Mouse (Mus musculus) monocyte, adult 5-6 weeks (primary cell): Measurements from ENCODE around the gene Inka1. TPM values are rescaled to one million over a fixed set of nuclear protein-coding genes. Genes with fewer than 3 reads are reported as not detected.

Experiments
- ATAC-seq: fragments of 153-309, 156-312 bp; replicated peaks from 2 replicates; pipeline ENCODE4 v1.8.0; 2017; ENCODE audit warnings: mild to moderate bottlenecking; ENCODE audit not compliant: low TSS enrichment, insufficient number of reproducible peaks, severe bottlenecking, poor library complexity, low FRiP score
- total RNA-seq: library from RNA; stranded (forward); fragments of 200-1000, 200-491, 200-594 nt; gene quantifications from 3 replicates; pipeline ENCODE4 v1.2.3, GENCODE M21; 2017

The Inka1 gene
- total RNA-seq, 1 experiment from 2014 or later: 10.5 TPM

DNA sequence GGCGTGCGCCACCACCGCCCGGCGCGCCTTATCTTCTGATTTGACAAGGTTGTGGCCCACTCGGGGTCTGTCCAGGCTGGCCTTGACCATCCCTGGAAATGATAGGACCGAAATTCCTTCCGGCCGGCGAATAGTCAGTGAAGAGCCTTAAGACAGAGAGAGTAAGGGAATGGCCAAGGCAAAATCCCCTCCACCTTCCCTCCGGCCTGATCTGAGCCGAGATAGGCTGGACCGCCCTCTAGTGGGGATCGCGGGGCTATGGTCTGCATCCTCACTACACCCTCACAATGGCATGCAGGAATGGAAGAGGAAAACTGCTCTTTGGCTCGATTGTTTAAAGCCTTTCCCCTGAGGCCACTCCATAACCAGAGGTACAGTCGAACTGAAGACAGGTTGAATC lies 697 bp upstream of the Inka1 start:
- peak; percentile 64 for ATAC-seq

DNA sequence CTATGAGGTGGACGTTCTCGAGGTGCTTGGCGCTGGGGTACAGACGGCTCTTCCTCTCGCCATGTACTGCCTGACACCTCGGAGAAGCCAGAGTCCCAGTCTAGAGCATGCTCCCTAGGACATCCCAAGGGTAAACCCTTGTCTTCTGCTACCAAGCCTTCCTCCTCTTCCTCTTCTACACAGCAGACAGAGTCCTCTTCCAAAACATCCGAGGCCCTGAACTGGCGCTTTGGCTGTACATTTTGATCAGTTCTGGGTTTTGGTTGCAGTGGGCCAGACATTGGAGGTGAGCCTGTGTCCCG lies 974 bp downstream of the Inka1 start:
- no peak for ATAC-seq

DNA sequence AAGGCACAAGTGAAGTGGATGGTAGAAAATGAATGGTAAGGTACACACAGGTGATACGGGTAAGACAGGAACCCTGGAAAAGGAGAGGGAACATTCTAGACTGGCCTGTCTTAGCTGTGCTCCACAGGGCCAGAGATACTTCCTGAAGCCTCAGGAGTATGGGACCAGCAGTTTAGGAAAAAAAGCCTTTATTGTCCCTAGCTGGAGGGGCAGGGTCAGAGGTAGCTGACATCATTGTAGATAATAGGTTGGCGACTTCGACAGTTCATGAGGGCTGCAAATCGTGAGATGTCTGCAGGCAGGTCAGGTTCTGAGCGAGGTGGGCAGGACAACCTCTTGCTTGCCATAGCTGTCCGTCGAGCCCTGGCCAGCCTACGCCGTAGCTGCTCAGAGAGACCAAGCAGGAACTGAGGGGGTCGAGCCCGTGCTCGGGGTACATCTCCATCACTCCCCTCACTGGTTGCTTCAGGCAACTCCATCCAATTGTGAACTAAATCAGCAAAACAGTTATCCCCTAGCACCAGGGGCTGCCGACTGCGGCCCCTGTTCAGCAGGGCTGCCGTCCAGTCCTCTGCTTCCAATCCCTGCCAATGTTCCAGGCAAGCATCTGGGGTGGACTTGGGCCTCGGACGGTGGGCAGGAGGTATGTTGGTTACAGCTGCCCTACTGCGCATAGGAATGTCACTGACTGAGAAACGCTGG lies 1.5 kb downstream of the Inka1 start:
- ATAC-seq: no peak

DNA sequence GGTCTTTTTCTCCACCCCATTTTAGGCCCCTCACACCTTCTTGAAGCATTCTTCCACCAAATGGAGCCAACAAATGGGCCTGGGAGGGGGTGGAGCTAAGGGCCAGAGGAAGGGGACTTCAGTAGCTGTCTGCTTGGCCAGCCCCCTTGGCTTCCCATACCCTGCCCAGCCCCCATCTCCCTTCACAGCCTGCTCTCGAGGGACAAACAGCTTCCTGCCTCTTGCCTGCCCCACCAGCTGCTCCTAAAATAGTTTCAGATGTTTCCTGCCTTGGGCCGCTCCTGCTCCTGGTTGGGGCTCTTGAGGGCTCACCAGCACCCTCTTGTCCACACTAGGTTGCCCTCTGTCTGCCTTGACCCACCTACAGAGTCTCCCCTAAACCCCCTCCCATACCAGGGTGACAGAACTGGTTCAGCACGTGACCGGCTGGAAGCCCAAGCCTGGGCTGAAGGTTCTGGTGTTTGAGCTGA lies 2.2 kb downstream of the Inka1 start:
- ATAC-seq: no peak

DNA sequence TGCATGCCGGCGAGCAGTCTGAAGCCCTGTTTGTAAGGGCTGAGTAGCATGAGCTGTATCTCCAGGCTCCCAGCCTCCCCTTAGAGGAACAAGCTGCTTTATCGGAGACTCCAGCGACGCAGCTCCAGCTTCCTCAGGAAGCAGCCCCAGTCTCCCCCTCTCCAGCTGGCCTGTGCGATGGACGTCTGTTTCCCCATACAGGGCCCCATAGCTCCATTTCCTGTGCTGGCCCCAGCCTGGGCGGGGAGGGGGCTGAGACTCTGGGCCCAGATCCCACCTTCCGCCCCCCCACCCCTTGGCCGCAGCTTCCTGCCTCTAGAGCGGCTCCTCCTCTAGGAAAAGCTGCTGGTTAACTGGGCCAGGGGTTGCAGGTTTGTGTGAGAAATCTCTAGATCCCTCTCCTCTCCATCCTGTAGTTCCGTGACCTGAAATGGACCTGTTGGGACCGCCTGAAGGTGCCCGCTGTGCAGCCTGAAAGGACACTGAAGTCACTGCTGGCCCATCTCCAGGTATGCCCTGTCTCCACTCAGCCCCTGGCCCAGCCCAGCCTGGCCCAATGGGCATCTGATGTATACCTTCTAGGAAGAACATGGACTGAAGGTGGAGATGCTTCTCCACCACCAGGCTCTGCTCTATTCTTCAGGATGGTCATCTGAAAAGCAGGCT lies 2.9 kb downstream of the Inka1 start, which contains the start of gene Gm20661:
Gm20661 (plus strand) TSS at position 378 of the 666 bp plus-strand sequence.
- 0 out of 2 replicates have a peak, but pooled peaks have one; percentile 28 for ATAC-seq

DNA sequence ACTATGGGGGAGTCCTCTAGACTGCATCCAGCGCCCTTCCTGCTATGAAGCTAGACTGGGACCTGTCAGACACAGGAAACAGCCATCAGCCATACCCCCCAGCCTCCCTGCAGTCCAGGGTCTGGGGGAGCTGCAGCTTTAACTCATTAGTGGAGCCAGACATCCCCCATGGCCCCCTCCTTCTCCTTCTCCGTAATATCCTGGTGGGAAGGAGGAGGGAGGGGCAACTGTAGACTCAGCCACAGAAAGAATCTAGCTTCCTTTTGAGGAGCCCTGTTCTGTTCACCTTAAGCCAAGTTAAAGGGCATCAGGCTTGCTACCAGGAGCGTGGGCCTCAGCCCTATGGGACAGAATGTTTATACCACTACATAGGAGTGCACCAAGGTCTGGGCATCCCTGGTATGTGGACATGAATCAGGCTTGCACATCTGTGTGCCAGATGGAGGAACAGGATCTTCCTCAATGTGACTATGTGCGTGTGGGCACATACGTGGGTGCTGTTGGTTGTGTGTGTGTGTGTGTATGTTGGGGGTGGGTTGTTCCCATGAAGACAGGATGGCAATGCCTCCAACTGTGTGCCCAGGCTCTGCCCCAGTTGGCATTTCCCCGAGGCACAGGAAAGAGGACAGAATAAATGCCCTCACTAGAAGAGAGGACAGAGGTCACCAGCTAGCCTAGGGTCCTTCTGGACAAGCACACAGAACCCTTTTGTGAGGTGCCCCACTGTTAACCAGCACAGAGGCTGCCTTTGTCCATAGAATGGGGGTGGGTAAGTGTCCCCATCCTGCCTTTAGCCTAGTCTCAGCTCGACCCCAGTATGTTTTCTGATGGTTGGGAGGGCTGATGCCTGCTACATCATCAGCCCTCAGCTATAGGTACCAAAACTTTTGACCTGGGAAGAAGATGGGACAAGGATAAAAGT lies 3.7 kb downstream of the Inka1 start:
- ATAC-seq: no peak

DNA sequence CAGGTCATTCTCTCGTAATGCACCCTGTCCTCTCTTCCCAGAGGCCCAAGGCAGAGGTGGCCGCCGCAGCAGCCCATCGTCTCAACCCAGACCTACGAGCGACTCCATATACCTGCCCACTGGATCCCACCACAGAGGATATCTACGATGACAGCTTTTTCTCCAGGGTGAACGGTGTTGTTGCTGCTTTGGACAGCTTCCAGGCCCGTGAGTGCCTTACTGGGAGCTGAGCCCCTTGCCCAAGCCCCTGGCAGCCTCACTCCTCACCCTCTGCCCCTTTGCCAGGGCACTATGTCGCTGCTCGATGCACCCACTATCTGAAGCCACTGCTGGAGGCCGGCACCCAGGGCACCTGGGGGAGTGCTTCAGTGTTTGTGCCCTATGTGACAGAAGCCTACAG lies 6.9 kb downstream of the Inka1 start:
- no peak for ATAC-seq

DNA sequence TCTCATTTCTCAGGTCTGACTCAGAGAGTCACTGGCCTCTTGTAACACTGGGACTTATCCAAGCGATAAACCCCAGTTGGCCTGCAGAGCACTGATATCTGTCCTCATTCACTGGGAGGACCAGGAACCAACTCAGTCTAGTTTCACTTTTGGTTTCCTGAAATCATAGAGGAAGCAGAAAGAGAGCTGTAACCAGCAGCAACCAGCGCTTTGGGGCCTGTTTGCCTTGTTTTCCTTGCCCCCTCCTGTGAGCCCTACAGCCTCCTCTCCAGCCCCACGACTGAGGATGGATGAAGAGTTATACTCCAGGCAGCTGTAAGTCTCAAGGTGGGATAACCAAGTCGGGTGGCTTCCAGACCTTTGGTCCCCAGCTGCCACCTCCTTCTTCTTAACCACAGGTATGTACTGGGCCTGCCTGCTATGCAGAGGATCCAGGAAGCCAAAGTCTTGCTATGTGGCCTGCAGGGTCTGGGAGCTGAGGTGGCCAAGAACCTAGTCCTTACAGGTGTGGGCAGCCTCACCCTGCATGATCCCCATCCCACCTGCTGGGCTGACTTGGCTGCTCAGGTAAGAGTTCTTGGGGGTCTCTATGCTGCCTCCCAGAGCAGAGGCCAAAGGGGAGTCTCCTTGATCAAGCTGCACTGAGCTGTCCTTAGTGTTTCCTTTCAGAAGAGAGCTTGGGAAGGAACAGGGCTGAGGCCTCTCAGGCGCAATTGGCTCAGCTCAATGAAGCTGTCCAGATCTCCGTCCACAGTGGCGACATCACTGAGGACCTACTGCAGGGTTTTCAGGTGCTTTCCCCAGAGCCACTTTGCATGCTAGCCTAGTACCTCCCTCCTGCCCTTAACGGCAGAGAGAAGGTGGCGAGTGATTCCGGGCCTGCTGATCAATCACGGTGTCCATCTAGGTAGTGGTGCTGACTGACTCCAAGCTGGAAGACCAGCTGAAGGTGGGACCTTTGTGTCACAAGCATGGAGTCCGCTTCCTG lies 10.0 kb downstream of the Inka1 start, which contains the start of gene Uba7:
Uba7 (plus strand) TSS at position 107 of the 988 bp plus-strand sequence.
- ATAC-seq: peak; percentile 83

DNA sequence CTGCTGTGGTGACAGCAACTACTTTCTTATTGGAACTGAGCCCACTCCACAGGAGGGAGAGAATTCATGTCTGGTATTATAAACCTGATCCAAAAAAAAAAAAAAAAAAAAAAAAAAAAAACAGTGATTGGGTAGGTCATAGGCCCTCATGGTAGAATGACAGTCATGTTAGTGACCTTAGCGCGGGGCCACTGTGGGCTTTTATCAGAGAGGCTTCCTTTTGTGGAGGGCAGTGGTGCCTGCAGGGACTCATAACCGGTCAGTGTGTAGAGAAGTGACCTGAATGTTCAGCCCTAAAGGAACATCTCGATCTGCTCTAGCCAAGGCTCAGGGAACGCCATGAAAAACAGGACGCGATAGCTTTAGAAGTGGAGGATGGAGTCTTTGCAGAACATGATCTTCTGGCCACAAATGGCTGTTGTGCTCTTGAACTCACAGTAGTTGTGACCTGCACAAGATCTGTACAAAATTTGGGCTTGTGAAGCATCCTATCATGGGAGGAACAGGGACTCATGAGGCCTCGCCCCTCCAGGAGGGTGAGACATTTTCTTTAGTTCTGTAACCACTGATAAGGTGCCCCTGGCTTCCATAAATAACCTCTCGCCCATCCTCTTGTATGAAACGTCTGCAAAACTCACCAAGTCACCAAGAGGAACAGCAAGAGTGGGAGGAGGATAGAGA lies 11.0 kb downstream of the Inka1 start:
- no peak for ATAC-seq

DNA sequence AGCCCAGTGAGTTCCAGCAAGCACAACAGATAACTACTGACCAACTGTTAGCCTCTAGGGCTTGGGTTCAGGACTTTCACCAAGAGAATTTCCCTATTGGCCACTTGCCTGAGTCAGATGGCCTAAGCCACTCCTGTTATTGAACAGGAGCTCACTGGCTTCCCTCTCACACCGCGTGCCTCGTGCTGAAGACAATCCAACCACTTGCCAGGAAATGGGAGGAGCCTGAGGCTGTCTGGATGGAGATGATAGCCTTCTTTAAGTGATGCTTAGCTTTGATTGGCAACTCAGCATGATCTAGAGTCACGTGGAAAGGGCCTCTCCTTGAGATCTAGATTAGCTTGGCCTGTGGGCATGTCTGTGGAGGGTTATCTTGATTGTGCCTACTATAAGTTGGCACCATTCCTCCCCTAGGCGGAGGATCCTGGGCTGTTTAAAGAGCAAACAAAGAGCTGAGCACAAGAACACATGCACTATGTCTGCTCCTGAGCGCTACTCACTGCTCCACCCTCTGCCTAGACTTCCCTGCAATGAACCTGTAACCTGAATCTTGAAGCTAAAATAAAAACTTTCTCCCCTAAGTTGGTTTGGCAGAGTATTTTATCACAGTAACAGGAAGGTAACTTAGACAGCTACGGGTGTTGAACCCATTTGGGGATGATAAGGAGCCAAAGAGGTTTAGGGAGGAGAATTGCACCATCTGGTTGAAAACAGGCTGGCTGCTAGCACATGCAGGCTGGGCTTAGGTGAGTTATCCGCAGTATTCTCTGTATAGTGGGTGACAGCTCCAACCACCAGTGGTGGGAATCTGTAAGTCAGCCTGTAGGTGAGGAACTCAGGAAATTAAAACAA lies 13.8 kb downstream of the Inka1 start:
- no peak for ATAC-seq

DNA sequence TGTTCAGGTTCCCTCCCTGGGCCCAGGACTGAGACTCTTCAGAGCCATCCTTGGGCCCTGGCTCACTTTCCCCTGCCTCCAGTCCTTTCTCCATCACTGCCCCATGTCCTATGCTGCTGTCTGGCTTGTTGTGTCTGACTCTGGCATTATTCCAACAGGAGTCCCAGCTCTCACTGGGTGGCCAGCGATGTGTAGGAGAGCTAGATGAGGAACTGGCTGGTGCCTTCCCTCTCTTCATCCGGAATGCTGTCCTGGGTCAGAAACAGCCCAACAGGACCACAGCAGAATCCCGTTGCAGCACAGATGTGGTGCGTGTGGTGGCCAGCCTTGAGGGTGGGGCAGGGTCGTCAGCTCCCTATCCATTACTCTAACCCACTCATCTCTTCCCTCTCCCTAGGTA lies 15.4 kb downstream of the Inka1 start:
- no peak for ATAC-seq

DNA sequence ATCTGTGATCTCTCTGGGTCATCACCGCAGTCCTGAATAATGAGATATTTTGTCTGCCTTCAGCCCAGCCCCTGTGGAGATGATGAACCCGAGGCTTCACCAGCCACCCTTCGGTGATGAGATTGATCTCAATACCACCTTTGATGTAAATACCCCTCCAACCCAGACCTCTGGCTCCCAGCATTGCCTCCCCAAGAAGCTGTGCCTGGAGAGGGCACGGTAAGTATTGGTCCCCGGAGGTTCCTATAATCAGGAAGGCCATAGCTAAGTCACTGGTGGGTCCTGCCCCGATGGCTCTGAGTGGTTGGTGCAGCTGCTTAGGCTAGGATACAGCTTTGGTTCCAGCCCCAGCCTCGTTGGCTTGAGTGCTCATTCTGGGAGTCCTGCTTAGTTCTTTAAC lies 17.1 kb downstream of the Inka1 start:
- no peak for ATAC-seq

DNA sequence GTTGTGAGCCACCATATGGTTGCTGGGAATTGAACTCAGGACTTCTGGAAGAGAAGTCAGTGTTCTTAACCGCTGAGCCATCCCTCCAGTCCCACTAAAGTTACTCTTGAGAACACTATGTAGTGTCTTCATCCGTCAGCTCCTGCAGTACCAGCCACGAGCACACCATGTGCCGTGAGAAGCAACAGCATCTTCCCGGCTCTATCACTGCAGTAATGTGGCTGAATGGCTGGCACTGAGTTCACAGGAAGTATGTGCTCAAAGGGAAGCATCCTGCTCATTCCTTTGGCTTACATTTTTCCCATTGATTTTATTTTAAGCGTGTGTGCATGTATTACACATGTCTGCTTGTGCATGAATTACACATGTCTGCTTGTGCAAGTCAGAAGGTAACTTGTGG lies 18.2 kb downstream of the Inka1 start:
- no peak for ATAC-seq

DNA sequence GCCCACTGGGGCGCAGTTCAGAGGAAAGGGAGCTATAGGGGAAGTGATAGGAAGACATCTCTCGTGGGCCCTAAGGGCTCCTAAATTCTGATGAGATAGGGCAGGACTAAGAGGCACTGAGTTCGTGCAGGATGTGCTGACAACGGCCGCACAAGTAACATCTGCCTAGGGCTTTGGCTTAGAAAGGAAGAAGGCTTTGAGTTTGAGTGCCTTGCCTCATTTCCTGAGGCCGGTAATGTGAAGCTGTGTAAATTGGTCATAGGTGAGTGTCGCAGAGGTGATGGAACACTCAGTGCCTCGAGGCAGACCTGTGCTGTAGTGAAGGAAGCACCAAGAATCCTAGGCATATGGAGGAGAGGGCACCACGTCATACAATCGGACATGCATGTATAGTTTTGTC lies 19.0 kb downstream of the Inka1 start:
- no peak for ATAC-seq

DNA sequence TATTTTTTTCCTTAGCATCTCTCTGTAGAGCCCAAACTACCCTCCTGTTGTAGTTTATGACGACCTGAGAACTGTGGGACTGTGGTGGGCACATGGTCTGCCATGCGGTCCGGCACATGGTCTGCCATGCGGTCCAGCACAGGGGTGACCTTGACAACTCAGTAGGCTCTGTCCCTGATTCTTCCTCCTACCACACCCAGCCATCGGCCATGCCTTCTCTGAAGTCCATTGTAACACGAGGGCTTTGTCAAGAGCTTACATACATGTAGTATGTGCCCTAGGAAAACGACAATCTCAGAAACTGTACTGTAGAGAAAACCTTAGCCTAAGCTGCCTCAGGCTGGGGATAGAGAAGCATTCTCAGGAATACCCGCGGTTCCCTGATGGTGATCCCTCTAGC lies 21.0 kb downstream of the Inka1 start:
- ATAC-seq: no peak

DNA sequence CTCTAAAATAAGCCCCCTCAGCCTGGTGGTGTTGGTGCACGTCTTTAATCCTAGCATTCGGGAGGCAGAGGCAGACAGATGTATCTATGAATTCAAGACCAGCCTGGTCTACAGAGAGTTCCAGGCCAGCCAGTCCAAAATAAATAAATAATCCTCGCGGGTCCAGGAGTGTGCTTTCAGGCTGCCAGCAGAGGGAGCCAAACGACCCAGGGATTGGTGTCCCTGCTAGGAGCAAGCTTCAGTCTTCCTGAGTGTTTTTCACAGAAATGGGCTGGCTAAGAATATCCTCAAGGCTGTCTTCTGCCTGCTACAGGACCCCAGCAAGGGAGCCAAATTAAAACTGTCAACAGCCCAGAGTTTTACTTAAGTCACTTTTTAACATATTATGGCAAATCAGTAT lies 22.0 kb downstream of the Inka1 start:
- ATAC-seq: peak; percentile 73

DNA sequence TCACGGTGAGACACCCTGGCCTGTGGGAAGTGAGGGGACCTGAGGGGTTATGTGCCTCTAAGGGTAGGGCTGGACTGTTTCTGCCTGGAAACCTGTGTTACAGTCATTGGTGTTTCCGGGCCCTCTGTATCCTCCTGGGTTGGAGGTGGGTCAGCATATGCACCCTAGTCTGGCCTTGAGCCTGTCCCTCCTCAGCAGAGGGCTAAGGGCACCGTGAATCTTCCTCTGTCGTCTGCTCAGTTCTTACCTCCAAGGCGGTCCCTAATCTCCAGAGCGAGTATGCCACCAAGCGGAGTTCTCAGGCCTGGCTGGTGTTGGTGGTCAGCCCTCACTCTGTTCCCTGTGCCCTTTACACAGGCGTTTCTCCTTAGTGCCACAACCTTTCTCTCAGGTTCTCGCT lies 22.8 kb downstream of the Inka1 start:
- ATAC-seq: no peak
